Comparison of ENCODE assay signal across 8 mouse cellular contexts in the genomic region with DNA sequence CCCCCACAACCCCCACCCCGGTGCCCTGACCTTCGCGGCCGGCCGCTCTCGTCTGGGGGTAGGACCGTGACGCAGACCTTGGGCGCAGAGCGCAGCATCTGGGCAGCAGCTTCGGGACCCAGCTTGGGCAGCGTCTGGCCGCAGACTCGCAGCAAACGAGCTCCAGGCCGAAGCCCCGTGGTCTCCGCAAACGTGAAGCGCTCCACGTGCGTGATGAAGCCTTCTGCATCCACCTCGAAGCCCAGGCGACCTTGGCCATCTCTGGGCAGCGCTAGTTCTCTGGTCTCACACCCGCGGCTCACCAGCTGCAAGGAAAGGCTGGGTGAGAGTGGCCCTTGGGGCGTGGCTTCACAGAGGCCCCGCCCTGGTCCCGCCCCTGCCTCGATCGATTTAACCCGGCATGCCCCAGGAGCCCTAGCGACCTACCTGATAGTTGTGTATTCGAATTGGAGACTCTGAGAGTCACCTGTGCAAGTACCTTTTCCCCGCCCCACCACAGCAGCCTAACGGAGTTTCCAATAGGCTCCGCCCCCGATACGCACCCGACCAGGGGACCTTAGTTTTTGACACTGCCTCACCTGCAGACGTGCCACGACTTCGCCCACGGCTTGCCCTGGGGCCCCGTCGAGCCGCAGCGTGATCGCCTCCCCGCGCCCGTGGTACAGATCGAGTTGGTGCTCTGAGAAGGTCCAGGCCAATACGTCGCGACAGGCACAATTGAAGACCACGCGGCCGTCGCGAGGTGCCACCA. TPM values are rescaled to one million over a fixed set of nuclear protein-coding genes. Genes with fewer than 3 reads are reported as not detected.
DNase-seq lines count a peak whose midpoint lies in the region; ATAC-seq and TF ChIP-seq lines count a peak whose summit lies in the region.

No protein-coding gene starts in this region.

- peak overlapping the region; percentile 91 for H3K4me2 ChIP-seq in embryonic facial prominence, embryonic 13.5 days
- peak overlapping the region; percentile 82 for H3K4me2 ChIP-seq in neural tube, embryonic 11.5 days (ENCODE audit: low read depth)

- H3K27ac ChIP-seq in left cerebral cortex, adult 2 months = no peak overlapping the region
- no peak overlapping the region for H3K27ac ChIP-seq in embryonic facial prominence, embryonic 13.5 days
- no peak overlapping the region for H3K27ac ChIP-seq in neural tube, embryonic 11.5 days (ENCODE audit: low read depth, low read length)

- TF ChIP-seq CTCF in left cerebral cortex, adult 2 months (IDR thresholded peaks at IDR 0.05) = no peak

- H3K27me3 ChIP-seq in embryonic facial prominence, embryonic 13.5 days = peaks cover 31% of the 10 kb centered on the region
- H3K27me3 ChIP-seq in neural tube, embryonic 11.5 days (ENCODE audit: control insufficient read depth, insufficient read depth, low read length) = peaks cover 25% of the 10 kb centered on the region

- 6% methylated on average over 62 of the region's 62 CpGs for WGBS in embryonic facial prominence, embryonic 13.5 days
- WGBS in neural tube, embryonic 11.5 days = 2% methylated on average over 62 of the region's 62 CpGs

- DNase-seq in left cerebral cortex, adult 2 months (ENCODE audit: extremely low spot score in 1 of 2, low spot score in 2 of 2) = no peak
- DNase-seq in left cerebral cortex, adult 9 months (ENCODE audit: low spot score in 2 of 2) = no peak
- peak; percentile 40 to 62 for DNase-seq in kidney, postnatal 4 days
- peak; percentile 76 for DNase-seq in neural tube, embryonic 11.5 days (ENCODE audit: low spot score)
- no peak for DNase-seq in T-cell, adult 2 months (ENCODE audit: low spot score)
- no peak for DNase-seq in left cerebral cortex, adult 11 months (ENCODE audit: low spot score)
- no peak for DNase-seq in thymus, postnatal 4 days

- peak overlapping the region; percentile 71 for H3K9ac ChIP-seq in embryonic facial prominence, embryonic 13.5 days
- peak overlapping the region; percentile 26 for H3K9ac ChIP-seq in neural tube, embryonic 11.5 days (ENCODE audit: low read length)

- H3K9me3 ChIP-seq in embryonic facial prominence, embryonic 13.5 days = no peaks in the 10 kb centered on the region
- H3K9me3 ChIP-seq in neural tube, embryonic 11.5 days (ENCODE audit: control insufficient read depth, low read length) = no peaks in the 10 kb centered on the region

- H3K36me3 ChIP-seq in embryonic facial prominence, embryonic 13.5 days = peaks cover 30% of the 10 kb centered on the region
- no peaks in the 10 kb centered on the region for H3K36me3 ChIP-seq in neural tube, embryonic 11.5 days (ENCODE audit: control insufficient read depth, insufficient read depth, low read length)

- H3K4me1 ChIP-seq in embryonic facial prominence, embryonic 13.5 days = peaks cover 18% of the 10 kb centered on the region
- peaks cover 13% of the 10 kb centered on the region for H3K4me1 ChIP-seq in neural tube, embryonic 11.5 days (ENCODE audit: control insufficient read depth, insufficient read depth, low read length)

- intact Hi-C loops in left cerebral cortex, adult 2 months (cut with DNase I) = no loop called here

- H3K4me3 ChIP-seq in left cerebral cortex, adult 2 months = peak overlapping the region; percentile 42
- peak overlapping the region; percentile 50 for H3K4me3 ChIP-seq in embryonic facial prominence, embryonic 13.5 days
- peak overlapping the region; percentile 43 for H3K4me3 ChIP-seq in neural tube, embryonic 11.5 days (ENCODE audit: low read depth, low read length)

- 0 out of 2 replicates have a peak, but pooled peaks have one; percentile 29 for ATAC-seq in embryonic facial prominence, embryonic 13.5 days (ENCODE audit: insufficient number of reproducible peaks, insufficient read depth, low FRiP score, low TSS enrichment, low read depth)
- peak; percentile 60; the same call in 1 of the 2 replicates for ATAC-seq in neural tube, embryonic 11.5 days (ENCODE audit: insufficient read depth, low FRiP score, low TSS enrichment)

RNA-seq across cellular contexts. Expression of a gene that starts 9.4 kb away (rescaled TPM):
- 10 to 100 TPM; 18.2 to 19.0 TPM for total RNA-seq in left cerebral cortex, adult 2 months (2021)
- 24.1 and 24.6 TPM in 2 replicates for polyA plus RNA-seq in embryonic facial prominence, embryonic 13.5 days (2015; fragmentation: Nextera tagmentation; extraction: Ambion mirVana)
- 17.0 and 19.3 TPM in 2 replicates for polyA plus RNA-seq in neural tube, embryonic 11.5 days (2014; fragmentation: Nextera tagmentation; extraction: Ambion mirVana)

RNA-seq across cellular contexts. Expression of a gene that starts 16.9 kb away (rescaled TPM):
- 10 to 100 TPM; 23.4 to 25.4 TPM for total RNA-seq in left cerebral cortex, adult 2 months (2021)
- 47.4 and 53.0 TPM in 2 replicates for polyA plus RNA-seq in embryonic facial prominence, embryonic 13.5 days (2015; fragmentation: Nextera tagmentation; extraction: Ambion mirVana)
- polyA plus RNA-seq in neural tube, embryonic 11.5 days (2014; fragmentation: Nextera tagmentation; extraction: Ambion mirVana) = 32.5 and 34.4 TPM in 2 replicates

RNA-seq across cellular contexts. Expression of a gene that starts 34.4 kb away (rescaled TPM):
- 10 to 100 TPM; 16.2 to 17.0 TPM for total RNA-seq in left cerebral cortex, adult 2 months (2021)
- 19.2 and 20.5 TPM in 2 replicates for polyA plus RNA-seq in embryonic facial prominence, embryonic 13.5 days (2015; fragmentation: Nextera tagmentation; extraction: Ambion mirVana)
- 21.0 and 22.0 TPM in 2 replicates for polyA plus RNA-seq in neural tube, embryonic 11.5 days (2014; fragmentation: Nextera tagmentation; extraction: Ambion mirVana)

RNA-seq across cellular contexts. Expression of a gene that starts 34.6 kb away (rescaled TPM):
- 10 to 100 TPM; 77.5 to 80.0 TPM for total RNA-seq in left cerebral cortex, adult 2 months (2021)
- polyA plus RNA-seq in embryonic facial prominence, embryonic 13.5 days (2015; fragmentation: Nextera tagmentation; extraction: Ambion mirVana) = 25.6 and 26.5 TPM in 2 replicates
- 26.9 and 27.7 TPM in 2 replicates for polyA plus RNA-seq in neural tube, embryonic 11.5 days (2014; fragmentation: Nextera tagmentation; extraction: Ambion mirVana)

RNA-seq across cellular contexts. Expression of a gene that starts 44.1 kb away (rescaled TPM):
- total RNA-seq in left cerebral cortex, adult 2 months (2021) = 10 to 100 TPM; 94.3 to 99.2 TPM
- polyA plus RNA-seq in embryonic facial prominence, embryonic 13.5 days (2015; fragmentation: Nextera tagmentation; extraction: Ambion mirVana) = 55.8 and 60.0 TPM in 2 replicates
- 36.3 and 36.5 TPM in 2 replicates for polyA plus RNA-seq in neural tube, embryonic 11.5 days (2014; fragmentation: Nextera tagmentation; extraction: Ambion mirVana)

Comparison
In these comparisons a context has a peak if more than half of its experiments do, and no peak if none do; other contexts are left out.
1. DNase-seq: peak in kidney, postnatal 4 days (2 of 2) and neural tube, embryonic 11.5 days (single experiment); none in left cerebral cortex, adult 2 months (0 of 2), left cerebral cortex, adult 9 months (0 of 2), T-cell, adult 2 months (single experiment), left cerebral cortex, adult 11 months (single experiment) and thymus, postnatal 4 days (single experiment).
2. Peak in every context shown above with its lines, with median percentiles within 50 percentile points of each other: H3K4me3 ChIP-seq.